16 mouse cellular contexts compared by ENCODE assay signal in the genomic region with DNA sequence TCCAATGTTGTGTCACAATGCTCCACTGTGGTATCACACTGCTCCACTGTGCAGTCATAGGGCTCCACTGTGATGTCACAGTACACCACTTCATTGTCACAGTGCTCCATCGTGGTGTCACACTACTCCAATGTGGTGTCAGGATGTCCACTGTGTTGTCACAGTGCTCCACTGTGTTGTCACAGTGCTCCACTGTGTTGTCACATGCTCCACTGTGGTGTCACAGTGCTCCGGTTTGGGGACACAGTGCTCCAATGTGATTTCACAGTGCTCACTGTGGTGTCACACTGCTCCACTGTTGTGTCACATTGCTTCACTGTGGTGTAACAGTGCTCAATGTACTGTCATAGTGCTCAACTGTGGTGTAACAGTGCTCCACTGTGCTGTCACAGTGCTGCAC.
DNase-seq lines count a peak whose midpoint lies in the region; ATAC-seq lines count a peak whose summit lies in the region.
"Had no signal": no experiment of that assay in that cellular context is flagged by ENCODE, and none has a peak within 500 bp of the region (broad histone marks: within the 10 kb centered on the region; RNA-seq: fewer than 3 reads in every experiment).

No protein-coding gene starts in this region.

- H3K4me1 ChIP-seq in midbrain, embryonic 12.5 days, result no peaks in the 10 kb centered on the region
- no peaks in the 10 kb centered on the region for H3K4me1 ChIP-seq in midbrain, embryonic 16.5 days (ENCODE audit: control insufficient read depth, insufficient read depth, low read length)
- H3K4me1 ChIP-seq in stomach, embryonic 14.5 days (ENCODE audit: control insufficient read depth, insufficient read depth, low read length), result no peaks in the 10 kb centered on the region

- H3K27me3 ChIP-seq in midbrain, embryonic 12.5 days, result no peaks in the 10 kb centered on the region
- no peaks in the 10 kb centered on the region for H3K27me3 ChIP-seq in midbrain, embryonic 16.5 days (ENCODE audit: control insufficient read depth, insufficient read depth, low read depth, low read length)
- H3K27me3 ChIP-seq in stomach, embryonic 14.5 days (ENCODE audit: control insufficient read depth, insufficient read depth, low read length), result no peaks in the 10 kb centered on the region

- H3K27ac ChIP-seq in midbrain, embryonic 12.5 days (replicated peaks), result no peak overlapping the region
- no peak overlapping the region for H3K27ac ChIP-seq in midbrain, embryonic 16.5 days (ENCODE audit: low read length)
- H3K27ac ChIP-seq in stomach, embryonic 14.5 days (ENCODE audit: low read length), result no peak overlapping the region
- H3K27ac ChIP-seq: gastrocnemius, adult 2 months had no signal

- H3K36me3 ChIP-seq in midbrain, embryonic 12.5 days, result no peaks in the 10 kb centered on the region
- H3K36me3 ChIP-seq in midbrain, embryonic 16.5 days (ENCODE audit: control insufficient read depth, insufficient read depth, low read length), result no peaks in the 10 kb centered on the region
- H3K36me3 ChIP-seq in stomach, embryonic 14.5 days (ENCODE audit: control insufficient read depth, insufficient read depth, low read length), result no peaks in the 10 kb centered on the region

- H3K4me2 ChIP-seq in midbrain, embryonic 12.5 days (replicated peaks), result no peak overlapping the region
- H3K4me2 ChIP-seq in midbrain, embryonic 16.5 days (ENCODE audit: low read length), result no peak overlapping the region
- no peak overlapping the region for H3K4me2 ChIP-seq in stomach, embryonic 14.5 days (replicated peaks; ENCODE audit: low read depth, low read length)
- H3K4me2 ChIP-seq: heart, embryonic 11.5 days had no signal

- 83% methylated on average over 2 of the region's 2 CpGs for WGBS in midbrain, embryonic 12.5 days
- 77% methylated on average over 2 of the region's 2 CpGs for WGBS in midbrain, embryonic 16.5 days
- 82% methylated on average over 2 of the region's 2 CpGs for WGBS in stomach, embryonic 14.5 days

- 0 out of 2 replicates have a peak, but pooled peaks have one; percentile 2 for ATAC-seq in midbrain, embryonic 12.5 days (ENCODE audit: low FRiP score, low read depth)
- no peak for ATAC-seq in midbrain, embryonic 16.5 days
- 0 out of 2 replicates have a peak, but pooled peaks have one; percentile 53 for ATAC-seq in stomach, embryonic 14.5 days (ENCODE audit: insufficient number of reproducible peaks, insufficient read depth, low FRiP score, low read depth)
- ATAC-seq: forebrain, postnatal 0 days had no signal

- H3K4me3 ChIP-seq in midbrain, embryonic 12.5 days, result no peak overlapping the region
- H3K4me3 ChIP-seq in midbrain, embryonic 16.5 days (ENCODE audit: low read depth, low read length), result no peak overlapping the region
- no peak overlapping the region for H3K4me3 ChIP-seq in stomach, embryonic 14.5 days (ENCODE audit: low read depth, low read length)
- H3K4me3 ChIP-seq: erythroblast, embryonic 14.5 days; gastrocnemius, adult 2 months had no signal

- DNase-seq in heart, adult 11 months, result peak; percentile 50
- no peak for DNase-seq in heart, adult 9 months (ENCODE audit: low spot score in 2 of 2)
- peak; percentile 2 for DNase-seq in liver
- DNase-seq in adrenal gland, postnatal 36 days, result no peak
- DNase-seq in cerebellum, postnatal 36 days, result no peak
- DNase-seq: adrenal gland, postnatal 10 days; cerebellum, adult 9-10 months; forebrain, postnatal 0 days; gastrocnemius, adult 2 months; lung, adult 18-20 months; retina, postnatal 1 day had no signal

- peaks cover 83% of the 10 kb centered on the region for H3K9me3 ChIP-seq in midbrain, embryonic 12.5 days
- peaks cover 17% of the 10 kb centered on the region for H3K9me3 ChIP-seq in midbrain, embryonic 16.5 days (replicated peaks; ENCODE audit: control insufficient read depth, low read length, poor library complexity, severe bottlenecking)
- peaks cover 52% of the 10 kb centered on the region for H3K9me3 ChIP-seq in stomach, embryonic 14.5 days (ENCODE audit: control insufficient read depth, low read depth, low read length)

- H3K9ac ChIP-seq in midbrain, embryonic 12.5 days (replicated peaks), result no peak overlapping the region
- H3K9ac ChIP-seq in midbrain, embryonic 16.5 days (ENCODE audit: low read depth, low read length), result no peak overlapping the region
- no peak overlapping the region for H3K9ac ChIP-seq in stomach, embryonic 14.5 days (replicated peaks; ENCODE audit: low read depth, low read length)
- H3K9ac ChIP-seq: forebrain, postnatal 0 days had no signal

Comparison
In these comparisons a context has a peak if more than half of its experiments do, and no peak if none do; other contexts are left out.
1. DNase-seq: peak in heart, adult 11 months (single experiment) and liver (single experiment); none in heart, adult 9 months (0 of 2), adrenal gland, postnatal 36 days (0 of 2) and cerebellum, postnatal 36 days (0 of 2).